ENCODE assay signal across 11 mouse cellular contexts in the genomic region with DNA sequence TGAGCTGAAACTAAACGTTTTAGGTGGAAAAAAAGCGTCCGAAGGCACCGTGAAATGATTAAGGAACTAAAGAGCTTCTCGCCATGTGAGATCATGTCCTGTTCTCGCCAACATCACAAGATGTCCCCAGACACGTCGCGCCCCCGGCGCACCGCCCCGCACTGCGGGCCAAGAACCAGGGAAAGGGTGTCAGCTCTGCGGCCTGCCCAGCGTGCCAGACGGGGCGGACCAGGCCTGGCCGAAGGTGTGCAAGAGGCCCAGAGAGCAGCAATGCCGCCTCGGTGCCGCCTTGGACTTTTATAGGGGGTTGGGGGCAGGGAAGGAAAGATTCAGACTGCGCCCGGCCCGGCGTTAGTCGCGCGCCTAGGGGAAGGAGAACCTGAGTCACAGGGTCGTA. TPM values are rescaled to one million over a fixed set of nuclear protein-coding genes. Genes with fewer than 3 reads are reported as not detected.
DNase-seq lines count a peak whose midpoint lies in the region; ATAC-seq lines count a peak whose summit lies in the region.
"Had no signal": no experiment of that assay in that cellular context is flagged by ENCODE, and none has a peak within 500 bp of the region (broad histone marks: within the 10 kb centered on the region; RNA-seq: fewer than 3 reads in every experiment).

No protein-coding gene starts in this region.

- peak overlapping the region; percentile 4; the same call in 1 of the 2 replicates for H3K4me3 ChIP-seq in heart, embryonic 15.5 days
- H3K4me3 ChIP-seq in heart, embryonic 11.5 days (ENCODE audit: low read depth, low read length), result no peak overlapping the region
- H3K4me3 ChIP-seq in limb, embryonic 13.5 days, result peak overlapping the region; percentile 17
- H3K4me3 ChIP-seq: left cerebral cortex, adult 2 months; neural tube, embryonic 13.5 days had no signal

- H3K4me2 ChIP-seq in heart, embryonic 15.5 days, result no peak overlapping the region
- H3K4me2 ChIP-seq in heart, embryonic 11.5 days, result no peak overlapping the region
- no peak overlapping the region; the same call in 1 of the 2 replicates for H3K4me2 ChIP-seq in limb, embryonic 13.5 days (replicated peaks)
- H3K4me2 ChIP-seq: neural tube, embryonic 13.5 days had no signal

- peaks cover 99% of the 10 kb centered on the region for H3K27me3 ChIP-seq in heart, embryonic 15.5 days
- peaks cover 92% of the 10 kb centered on the region for H3K27me3 ChIP-seq in heart, embryonic 11.5 days (ENCODE audit: control insufficient read depth, insufficient read depth, low read length)
- peaks cover 98% of the 10 kb centered on the region for H3K27me3 ChIP-seq in limb, embryonic 13.5 days

- no peaks in the 10 kb centered on the region for H3K36me3 ChIP-seq in heart, embryonic 15.5 days
- H3K36me3 ChIP-seq in heart, embryonic 11.5 days (ENCODE audit: control insufficient read depth, insufficient read depth, low read length), result no peaks in the 10 kb centered on the region
- H3K36me3 ChIP-seq in limb, embryonic 13.5 days, result no peaks in the 10 kb centered on the region
- H3K36me3 ChIP-seq: neural tube, embryonic 13.5 days had no signal

- no peak for ATAC-seq in heart, embryonic 15.5 days (replicated peaks; ENCODE audit: insufficient number of reproducible peaks, insufficient read depth, low FRiP score, low read depth)
- no peak for ATAC-seq in heart, embryonic 11.5 days (replicated peaks; ENCODE audit: insufficient number of reproducible peaks, low FRiP score, low TSS enrichment)
- ATAC-seq in limb, embryonic 13.5 days (ENCODE audit: low FRiP score, low read depth), result no peak

- WGBS in heart, embryonic 15.5 days, result 1% methylated on average over 30 of the region's 30 CpGs
- 2% methylated on average over 30 of the region's 30 CpGs for WGBS in heart, embryonic 11.5 days (ENCODE audit: insufficient replicate concordance)
- under 1% methylated on average over 30 of the region's 30 CpGs for WGBS in limb, embryonic 13.5 days

- no peak overlapping the region for H3K27ac ChIP-seq in heart, embryonic 15.5 days
- H3K27ac ChIP-seq in heart, embryonic 11.5 days (ENCODE audit: low read depth, low read length), result no peak overlapping the region
- H3K27ac ChIP-seq in limb, embryonic 13.5 days, result no peak overlapping the region
- H3K27ac ChIP-seq: left cerebral cortex, adult 2 months; neural tube, embryonic 13.5 days had no signal

- H3K9ac ChIP-seq in heart, embryonic 15.5 days, result no peak overlapping the region
- no peak overlapping the region for H3K9ac ChIP-seq in heart, embryonic 11.5 days (ENCODE audit: low read depth, low read length)
- H3K9ac ChIP-seq in limb, embryonic 13.5 days, result no peak overlapping the region
- H3K9ac ChIP-seq: neural tube, embryonic 13.5 days had no signal

- H3K4me1 ChIP-seq in heart, embryonic 15.5 days (replicated peaks), result peaks cover 31% of the 10 kb centered on the region
- peaks cover 10% of the 10 kb centered on the region for H3K4me1 ChIP-seq in heart, embryonic 11.5 days (ENCODE audit: control insufficient read depth, insufficient read depth, low read length)
- H3K4me1 ChIP-seq in limb, embryonic 13.5 days, result peaks cover 20% of the 10 kb centered on the region

- H3K9me3 ChIP-seq in heart, embryonic 15.5 days (replicated peaks), result no peaks in the 10 kb centered on the region
- H3K9me3 ChIP-seq in heart, embryonic 11.5 days (replicated peaks; ENCODE audit: control insufficient read depth, low read length), result no peaks in the 10 kb centered on the region
- no peaks in the 10 kb centered on the region for H3K9me3 ChIP-seq in limb, embryonic 13.5 days
- H3K9me3 ChIP-seq: neural tube, embryonic 13.5 days had no signal

- DNase-seq in testis, postnatal 14 days (ENCODE audit: low spot score), result peak; percentile 18
- no peak for DNase-seq in testis, postnatal 10 days (ENCODE audit: low spot score)
- no peak for DNase-seq in layer of hippocampus, postnatal 10 days (ENCODE audit: low spot score in 2 of 2)
- DNase-seq in gastrocnemius, adult 18-20 months (ENCODE audit: low spot score), result no peak
- no peak for DNase-seq in cerebellum, adult 11 months
- DNase-seq: cerebellum, adult 9-10 months had no signal

RNA-seq across cellular contexts. Expression of gene Pax5, which starts 0.4 kb away (rescaled TPM):
- not detected in 2 replicates for polyA plus RNA-seq in heart, embryonic 15.5 days (2015; fragmentation: Nextera tagmentation; extraction: Ambion mirVana)
- not detected in 2 replicates for polyA plus RNA-seq in heart, embryonic 11.5 days (2014; fragmentation: Nextera tagmentation; extraction: Ambion mirVana)
- polyA plus RNA-seq in limb, embryonic 13.5 days (2015; fragmentation: Nextera tagmentation; extraction: Ambion mirVana), result not detected in 2 replicates
- 1 to 10 TPM in 1 of 2 experiments, under 1 TPM in 1; 0.38 to 1.1 TPM for total RNA-seq in layer of hippocampus, postnatal 10 days (2021)
- under 1 TPM in 1 of 2 experiments, not detected in 1; 0.02 TPM for total RNA-seq in gastrocnemius, adult 18-20 months (2021)

RNA-seq across cellular contexts. Expression of gene Zcchc7, which starts 45.0 kb away (rescaled TPM):
- 22.1 and 25.3 TPM in 2 replicates for polyA plus RNA-seq in heart, embryonic 15.5 days (2015; fragmentation: Nextera tagmentation; extraction: Ambion mirVana)
- polyA plus RNA-seq in heart, embryonic 11.5 days (2014; fragmentation: Nextera tagmentation; extraction: Ambion mirVana), result 20.7 and 27.1 TPM in 2 replicates
- polyA plus RNA-seq in limb, embryonic 13.5 days (2015; fragmentation: Nextera tagmentation; extraction: Ambion mirVana), result 41.5 and 47.7 TPM in 2 replicates
- 10 to 100 TPM; 60.2 to 72.6 TPM for total RNA-seq in layer of hippocampus, postnatal 10 days (2021)
- total RNA-seq in gastrocnemius, adult 18-20 months (2021), result 10 to 100 TPM; 15.8 to 17.9 TPM
